Mouse (Mus musculus) layer of hippocampus, postnatal 10 days (tissue): Measurements from ENCODE around the gene Lrrc8d. TPM values are rescaled to one million over a fixed set of nuclear protein-coding genes. Genes with fewer than 3 reads are reported as not detected.
"Not testable (repeated sequence)": the region's sequence is repeated elsewhere in the genome, so short reads cannot be mapped to it uniquely, and the experiment has no call there.

ENCODE experiments used
- DNase-seq, 2 experiments: peaks; one replicate each; pipeline ENCODE4 v3.0.0; 2021; ENCODE audit warnings: low spot score in 2 of 2
- total RNA-seq, 2 experiments: library from RNA; stranded (reverse); gene quantifications; 2 replicates each; pipeline ENCODE4 v1.2.3; 2021

The Lrrc8d gene
- total RNA-seq, 2 experiments from 2014 or later, result 57.7 to 59.4 TPM

DNA sequence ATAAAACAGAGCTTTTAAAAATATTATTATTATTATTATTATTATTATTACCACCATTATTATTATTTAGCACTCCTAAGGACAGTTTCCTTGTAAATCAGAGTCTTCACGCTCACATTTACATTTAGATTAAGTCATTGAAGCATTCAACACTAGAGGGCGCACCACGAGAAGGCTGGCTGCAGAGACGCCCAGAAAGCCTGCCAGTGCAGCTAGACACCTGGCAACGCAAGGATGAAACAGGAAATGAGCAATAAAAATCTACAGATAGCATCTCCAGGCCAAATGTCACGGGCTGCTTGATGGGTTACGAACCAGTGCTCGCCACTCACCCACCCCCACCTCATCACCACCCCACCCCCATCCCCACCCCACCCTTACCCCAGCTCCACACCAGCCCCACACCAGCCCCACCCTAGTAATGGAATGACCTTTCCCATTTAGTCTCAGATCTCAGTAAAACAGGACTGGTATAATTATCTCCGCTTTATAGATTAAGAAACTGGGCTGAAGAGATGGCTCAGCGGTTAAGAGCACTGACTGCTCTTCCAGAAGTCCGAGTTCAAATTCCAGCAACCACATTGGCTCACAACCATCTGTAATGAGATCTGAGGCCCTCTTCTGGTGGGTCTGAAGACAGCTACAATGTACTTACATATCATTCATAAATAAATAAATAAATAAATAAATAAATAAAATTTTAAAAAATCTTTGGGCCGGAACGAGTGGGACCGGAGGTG lies 14.7 kb upstream of the Lrrc8d start:
- DNase-seq, result peak; percentile 75 to 83

- not testable (repeated sequence) for DNase-seq
Observed at GRCm38 (mm10) chr5:105685780-105686305, 13.9 kb upstream of the Lrrc8d start.

GRCm38 (mm10) chr5:105686331-105686995 lies 13.3 kb upstream of the Lrrc8d start:
- DNase-seq, result no peak

GRCm38 (mm10) chr5:105690502-105691454 lies 9.0 kb upstream of the Lrrc8d start:
- DNase-seq, result no peak

GRCm38 (mm10) chr5:105691645-105692044 lies 8.1 kb upstream of the Lrrc8d start:
- no peak for DNase-seq

DNA sequence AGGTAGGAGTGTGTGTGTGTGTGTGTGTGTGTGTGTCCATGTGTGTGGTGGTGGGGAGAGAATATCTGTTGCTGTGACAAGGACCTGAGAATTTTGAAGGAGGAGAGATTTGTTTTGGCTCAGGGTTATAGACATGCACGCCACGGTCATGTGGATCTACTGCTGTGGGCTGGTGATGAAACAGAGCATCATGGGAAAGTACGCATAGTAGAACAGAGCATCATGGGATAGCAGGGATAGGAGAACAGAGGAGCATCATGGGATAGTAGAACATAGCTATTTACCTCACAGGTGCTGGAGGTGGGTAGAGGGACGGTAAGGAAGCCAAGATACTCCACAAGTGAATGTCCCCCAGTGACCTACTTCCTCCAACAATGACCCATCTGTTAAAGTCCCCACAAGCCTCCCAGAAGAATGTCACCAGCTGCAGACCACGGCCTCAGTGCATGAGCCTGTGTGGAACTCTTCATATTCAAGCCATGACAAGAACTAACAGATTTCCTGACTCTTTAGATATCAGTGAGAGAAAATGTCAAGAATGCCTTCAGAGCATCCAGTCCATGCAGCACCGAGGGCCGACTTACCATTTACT lies 5.3 kb upstream of the Lrrc8d start:
- no peak for DNase-seq

DNA sequence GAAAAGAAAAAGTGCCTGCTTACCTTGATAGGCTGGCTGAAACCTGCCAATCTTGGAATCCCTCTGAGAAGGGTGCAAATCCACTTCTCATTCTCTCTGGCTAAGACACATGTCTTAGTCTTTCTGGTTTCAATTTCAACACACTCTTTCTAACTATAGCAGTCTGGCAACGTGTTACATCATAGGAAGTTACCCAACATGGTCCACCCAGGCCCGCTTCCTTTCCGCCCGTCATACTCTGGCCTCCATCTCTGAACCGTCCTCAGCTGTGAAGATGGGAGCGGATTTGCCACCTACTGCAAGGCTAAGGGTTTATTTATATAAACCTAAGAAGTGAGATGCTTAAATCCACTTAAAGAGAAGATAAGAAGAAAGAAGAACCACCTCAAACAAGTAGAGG lies 3.7 kb upstream of the Lrrc8d start:
- no peak for DNase-seq

DNA sequence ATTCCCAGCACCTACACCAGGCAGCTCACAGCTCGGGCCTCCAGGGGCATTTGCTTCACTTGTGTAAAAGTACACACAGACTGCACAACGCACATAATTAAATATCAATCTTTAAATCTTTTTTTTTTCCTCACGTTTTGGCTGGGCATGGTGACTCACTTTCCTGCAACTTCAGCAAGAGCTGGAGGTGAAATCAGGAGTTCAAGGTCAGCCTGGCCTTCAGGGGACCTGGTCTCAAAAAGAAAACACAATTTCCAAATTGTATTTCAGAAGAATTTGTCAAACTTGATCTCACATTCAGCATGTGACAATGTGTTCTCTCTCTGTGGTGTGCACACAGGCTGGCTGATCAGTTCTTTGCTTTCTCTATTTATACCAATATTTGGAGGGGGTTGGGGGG lies 1.9 kb upstream of the Lrrc8d start:
- no peak for DNase-seq

DNA sequence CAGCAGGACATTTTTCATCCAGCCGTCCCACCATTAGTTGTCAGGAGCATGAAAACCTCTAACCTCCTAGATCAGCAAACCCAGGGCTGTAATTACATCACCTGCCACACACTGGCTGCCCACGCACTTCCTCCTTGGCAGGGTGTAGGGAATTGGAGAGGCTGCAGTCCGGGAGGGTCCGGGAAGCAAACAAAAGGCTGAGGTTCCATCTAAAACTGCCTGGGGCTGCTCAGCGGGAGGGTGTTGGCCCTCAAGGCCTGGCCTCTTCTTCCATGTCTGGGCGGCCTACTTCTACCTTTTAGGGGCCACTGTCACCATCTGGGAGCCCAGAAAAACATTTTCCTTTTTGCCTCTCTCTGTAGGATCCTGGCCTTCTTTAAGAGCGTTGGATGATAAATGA lies 1.1 kb upstream of the Lrrc8d start:
- no peak for DNase-seq

GRCm38 (mm10) chr5:105700070-105700851 lies 492 bp downstream of the Lrrc8d start:
- peak; percentile 70 to 76 for DNase-seq

DNA sequence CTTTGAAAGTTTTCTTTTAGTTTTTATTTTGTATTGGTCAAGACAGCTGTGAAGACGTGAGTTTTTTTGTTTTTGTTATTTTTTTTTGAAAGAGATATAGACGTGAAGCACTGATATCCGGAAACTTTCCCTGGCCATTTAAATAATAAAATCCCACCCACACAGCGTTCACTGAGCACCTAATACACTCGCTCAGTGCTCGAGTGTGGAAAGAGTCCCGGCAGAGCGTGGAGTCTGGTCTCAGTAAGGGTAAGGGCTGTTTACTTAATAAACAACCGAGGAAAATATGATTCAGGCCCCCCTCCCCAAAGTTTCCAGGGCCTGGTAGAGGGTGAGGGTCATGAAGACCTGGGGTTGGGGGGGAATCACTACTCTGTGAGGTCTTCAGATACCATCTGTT lies 1.6 kb downstream of the Lrrc8d start:
- no peak for DNase-seq

GRCm38 (mm10) chr5:105701844-105702243 lies 2.1 kb downstream of the Lrrc8d start:
- no peak for DNase-seq

GRCm38 (mm10) chr5:105702580-105703285 lies 3.0 kb downstream of the Lrrc8d start:
- no peak for DNase-seq

DNA sequence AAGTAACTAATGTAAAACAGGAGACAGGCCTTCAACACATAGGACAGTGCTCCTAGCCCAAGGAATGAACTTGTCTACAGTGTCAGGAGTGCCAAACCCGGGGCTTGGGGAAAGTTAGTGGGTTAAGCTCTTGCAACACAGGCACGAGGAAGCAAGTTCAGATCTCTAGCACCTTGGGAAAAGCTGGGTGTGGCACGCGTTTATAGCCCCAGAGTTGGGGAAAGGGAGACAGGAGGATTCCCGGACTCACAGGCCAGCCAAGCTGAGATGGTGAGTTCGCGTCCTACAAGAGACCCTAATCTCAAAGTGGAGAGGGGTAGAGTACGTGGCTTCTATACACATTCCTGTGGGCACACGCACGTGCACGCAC lies 3.5 kb downstream of the Lrrc8d start:
- DNase-seq, result no peak

GRCm38 (mm10) chr5:105704573-105704972 lies 4.8 kb downstream of the Lrrc8d start:
- DNase-seq, result no peak

DNA sequence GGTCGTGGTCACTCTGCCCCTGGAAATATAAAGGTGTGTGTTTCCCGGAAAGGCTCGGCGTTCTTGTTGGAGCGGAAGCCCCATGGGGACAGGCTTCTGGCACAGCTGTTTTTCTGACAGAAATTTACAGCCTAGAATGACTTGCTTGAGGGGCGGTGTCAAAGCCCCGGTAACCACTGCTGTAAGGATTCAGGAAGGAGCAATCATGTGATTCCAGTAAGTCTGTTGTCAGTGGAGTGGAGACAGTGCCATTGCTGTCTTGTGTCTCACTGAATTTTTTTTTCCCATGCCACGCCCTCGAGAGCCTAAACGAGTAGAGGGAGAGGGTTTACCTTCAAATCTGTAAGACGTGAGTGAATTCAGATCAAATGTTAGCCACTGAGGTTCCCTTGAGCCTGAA lies 6.9 kb downstream of the Lrrc8d start:
- DNase-seq, result no peak

DNA sequence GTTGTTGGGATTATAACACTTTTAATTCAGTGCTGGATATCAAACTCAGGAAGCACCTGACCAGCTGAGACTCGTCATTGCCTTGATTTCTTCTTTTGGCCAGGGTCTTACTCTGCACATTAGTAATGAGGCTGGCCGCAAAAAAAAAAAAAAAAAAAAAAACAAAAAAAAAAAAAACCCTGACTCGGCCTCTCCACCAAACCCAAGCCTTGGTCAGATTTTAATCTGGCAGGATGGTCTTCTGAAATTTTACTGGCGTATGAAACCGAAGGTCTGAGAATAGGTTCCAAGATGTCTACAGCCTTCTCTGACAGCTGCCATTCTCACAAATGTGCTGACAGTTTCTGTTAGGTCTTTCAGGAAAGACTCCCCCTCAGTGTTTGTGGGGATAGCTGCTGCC lies 8.5 kb downstream of the Lrrc8d start:
- DNase-seq, result no peak

GRCm38 (mm10) chr5:105710473-105710872 lies 10.7 kb downstream of the Lrrc8d start:
- DNase-seq, result no peak

DNA sequence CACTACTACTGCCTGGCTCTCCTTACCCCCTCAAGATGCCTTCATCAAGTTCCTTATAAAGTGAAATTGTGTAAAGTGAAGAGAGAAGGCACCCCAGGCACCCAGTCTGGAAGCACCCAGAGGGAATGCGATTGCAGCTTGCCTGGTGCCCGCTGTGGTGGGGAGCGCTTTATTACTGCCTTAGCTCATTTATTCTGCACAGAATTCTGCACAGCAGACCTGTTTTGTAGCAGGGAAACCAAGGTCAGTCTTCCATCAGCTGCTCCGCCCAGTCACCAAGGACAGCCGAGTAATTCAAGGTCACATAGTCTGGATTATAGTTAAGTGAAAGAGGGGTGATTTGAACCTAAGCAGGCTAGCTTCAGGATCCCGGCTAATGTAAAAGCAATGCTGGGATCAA lies 14.7 kb downstream of the Lrrc8d start:
- DNase-seq, result no peak

- no peak for DNase-seq
Observed at GRCm38 (mm10) chr5:105715095-105715494, 15.3 kb downstream of the Lrrc8d start.
